Mouse (Mus musculus): ENCODE data around the gene Mmp15. TPM values are rescaled to one million over a fixed set of nuclear protein-coding genes. Genes with fewer than 3 reads are reported as not detected.

The Mmp15 gene
- 120 and 133 TPM in 2 replicates for polyA plus RNA-seq (2012; rRNA removed)

DNA sequence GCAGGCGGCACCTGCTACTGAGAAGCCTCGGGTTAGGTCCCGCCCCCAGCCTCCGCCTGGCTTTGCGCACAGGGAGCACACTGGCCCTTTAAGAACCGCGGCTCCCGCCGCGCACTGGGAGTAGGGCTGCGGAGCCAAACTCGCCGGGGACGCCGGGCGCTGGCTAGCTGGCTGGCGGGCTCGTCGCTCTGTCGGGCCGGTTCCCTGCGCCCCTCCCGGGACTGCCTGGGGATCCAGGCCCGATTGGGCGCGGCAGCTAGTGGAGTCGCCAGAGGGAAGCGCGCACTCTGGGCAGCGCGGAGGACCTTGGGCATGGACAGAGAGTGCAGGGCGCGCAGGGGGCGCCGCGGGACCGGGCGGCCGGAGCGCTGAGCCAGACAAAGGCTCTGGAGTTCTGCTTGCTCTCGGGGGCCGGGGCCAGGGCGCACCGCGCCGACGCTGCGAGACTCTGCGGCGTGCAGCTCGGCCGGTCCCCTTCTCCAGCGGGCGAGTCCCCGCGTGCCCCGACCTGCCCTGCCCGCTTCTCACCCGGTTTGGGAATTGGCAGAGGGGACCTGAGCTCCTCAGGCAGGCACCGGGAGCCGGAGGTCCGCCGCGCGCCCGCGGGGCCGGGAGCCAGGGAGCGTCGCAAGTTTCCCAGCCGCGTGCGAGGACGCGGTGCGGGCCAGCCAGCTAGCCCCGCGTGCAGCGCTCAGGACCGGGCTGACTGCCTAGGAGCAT, at the start of gene Mmp15:
Mmp15 (plus strand) TSS at position 118 of the 720 bp plus-strand sequence.
- under 1% methylated on average over 80 of the region's 80 CpGs for WGBS
- peaks cover 18% of the 10 kb centered on the region for H3K4me1 ChIP-seq (ENCODE audit: control insufficient read depth, insufficient read depth, low read length)
- peak; percentile 84 for DNase-seq
- peak within 1 kb of the TSS; percentile 60 for H3K4me3 ChIP-seq (replicated peaks; ENCODE audit: extremely low read depth, low read depth, low read length)
- TF ChIP-seq POLR2A (IDR thresholded peaks at IDR 0.05; ENCODE audit: borderline replicate concordance, extremely low read depth, low read depth, low read length): peak; percentile 64; the same call in 1 of the 2 replicates
- TF ChIP-seq CTCF (IDR thresholded peaks at IDR 0.05; ENCODE audit: insufficient read depth, low read length): no peak

GRCm38 (mm10) chr8:95302410-95302809, 49.7 kb upstream of the Mmp15 start:
- WGBS: 16% methylated on average over 5 of the region's 5 CpGs
- no peak for TF ChIP-seq POLR2A (IDR thresholded peaks at IDR 0.05; ENCODE audit: borderline replicate concordance, extremely low read depth, low read depth, low read length)
- TF ChIP-seq CTCF (IDR thresholded peaks at IDR 0.05; ENCODE audit: insufficient read depth, low read length): peak; percentile 51
- H3K4me3 ChIP-seq (replicated peaks; ENCODE audit: extremely low read depth, low read depth, low read length): no peak overlapping the region
- DNase-seq: no peak
- H3K4me1 ChIP-seq (ENCODE audit: control insufficient read depth, insufficient read depth, low read length): no peaks in the 10 kb centered on the region

DNA sequence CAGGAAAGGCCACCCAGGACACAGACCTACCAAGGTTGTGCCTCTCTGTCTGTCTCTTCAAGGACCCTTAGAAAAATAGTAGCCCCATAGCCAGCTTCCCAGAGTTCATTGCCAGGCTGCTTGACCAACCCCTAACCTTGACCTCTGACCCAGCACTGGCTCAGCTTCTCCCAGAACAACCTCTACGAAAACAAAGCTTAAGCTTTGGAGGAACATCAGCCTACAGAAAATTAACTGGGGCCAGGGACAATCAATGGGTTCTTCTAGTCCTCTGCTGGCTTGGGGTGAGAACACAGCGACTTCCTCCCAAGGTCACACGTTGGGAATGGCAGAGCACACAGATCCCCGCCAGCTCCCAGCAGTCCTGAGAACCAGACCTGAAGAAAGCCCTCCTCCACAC, 46.5 kb upstream of the Mmp15 start:
- TF ChIP-seq CTCF (IDR thresholded peaks at IDR 0.05; ENCODE audit: insufficient read depth, low read length) (no peak), POLR2A (IDR thresholded peaks at IDR 0.05; ENCODE audit: borderline replicate concordance, extremely low read depth, low read depth, low read length) (no peak)
- 68% methylated on average over 4 of the region's 4 CpGs for WGBS
- no peak for DNase-seq
- Histone ChIP-seq H3K4me1 (ENCODE audit: control insufficient read depth, insufficient read depth, low read length) (no peaks in the 10 kb centered on the region), H3K4me3 (replicated peaks; ENCODE audit: extremely low read depth, low read depth, low read length) (no peak overlapping the region)

GRCm38 (mm10) chr8:95306431-95306830, 45.6 kb upstream of the Mmp15 start, which contains the start of gene Cngb1:
Cngb1 (minus strand) TSS chr8:95306585.
- WGBS: 63% methylated on average over 6 of the region's 6 CpGs
- Histone ChIP-seq H3K4me3 (replicated peaks; ENCODE audit: extremely low read depth, low read depth, low read length) (no peak within 1 kb of the TSS), H3K4me1 (ENCODE audit: control insufficient read depth, insufficient read depth, low read length) (no peaks in the 10 kb centered on the region)
- TF ChIP-seq CTCF (IDR thresholded peaks at IDR 0.05; ENCODE audit: insufficient read depth, low read length): no peak
- TF ChIP-seq POLR2A (IDR thresholded peaks at IDR 0.05; ENCODE audit: borderline replicate concordance, extremely low read depth, low read depth, low read length): no peak
- no peak for DNase-seq

GRCm38 (mm10) chr8:95310342-95310970, 41.6 kb upstream of the Mmp15 start, which contains the start of gene Tepp:
Tepp (plus strand) TSS chr8:95310566.
- TF ChIP-seq POLR2A (IDR thresholded peaks at IDR 0.05; ENCODE audit: borderline replicate concordance, extremely low read depth, low read depth, low read length) (no peak), CTCF (IDR thresholded peaks at IDR 0.05; ENCODE audit: insufficient read depth, low read length) (no peak)
- DNase-seq: no peak
- no peaks in the 10 kb centered on the region for H3K4me1 ChIP-seq (ENCODE audit: control insufficient read depth, insufficient read depth, low read length)
- 63% methylated on average over 6 of the region's 6 CpGs for WGBS
- no peak within 1 kb of the TSS for H3K4me3 ChIP-seq (replicated peaks; ENCODE audit: extremely low read depth, low read depth, low read length)

DNA sequence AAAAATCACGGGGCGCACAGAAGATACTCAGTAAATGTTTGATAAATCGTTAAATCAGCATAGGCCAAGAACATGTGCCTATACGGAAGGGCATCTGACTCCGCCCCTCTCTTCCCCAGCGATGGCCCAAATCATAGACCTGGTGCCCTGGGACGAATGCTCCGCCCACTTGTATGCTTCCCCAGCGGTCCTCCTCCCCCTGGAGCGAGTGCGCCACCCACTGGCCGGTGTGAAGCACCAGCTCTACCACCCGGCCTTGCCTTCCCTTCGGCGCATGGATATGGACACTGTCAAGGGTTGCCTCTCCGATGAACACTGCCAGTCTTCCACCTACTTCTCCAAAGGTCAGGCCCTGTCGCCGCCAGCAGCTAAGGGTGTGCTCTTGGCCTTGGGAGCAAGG, 39.2 kb upstream of the Mmp15 start:
- DNase-seq: no peak
- no peak for TF ChIP-seq POLR2A (IDR thresholded peaks at IDR 0.05; ENCODE audit: borderline replicate concordance, extremely low read depth, low read depth, low read length)
- no peak for TF ChIP-seq CTCF (IDR thresholded peaks at IDR 0.05; ENCODE audit: insufficient read depth, low read length)
- no peak overlapping the region for H3K4me3 ChIP-seq (replicated peaks; ENCODE audit: extremely low read depth, low read depth, low read length)
- 69% methylated on average over 18 of the region's 18 CpGs for WGBS
- H3K4me1 ChIP-seq (ENCODE audit: control insufficient read depth, insufficient read depth, low read length): no peaks in the 10 kb centered on the region

DNA sequence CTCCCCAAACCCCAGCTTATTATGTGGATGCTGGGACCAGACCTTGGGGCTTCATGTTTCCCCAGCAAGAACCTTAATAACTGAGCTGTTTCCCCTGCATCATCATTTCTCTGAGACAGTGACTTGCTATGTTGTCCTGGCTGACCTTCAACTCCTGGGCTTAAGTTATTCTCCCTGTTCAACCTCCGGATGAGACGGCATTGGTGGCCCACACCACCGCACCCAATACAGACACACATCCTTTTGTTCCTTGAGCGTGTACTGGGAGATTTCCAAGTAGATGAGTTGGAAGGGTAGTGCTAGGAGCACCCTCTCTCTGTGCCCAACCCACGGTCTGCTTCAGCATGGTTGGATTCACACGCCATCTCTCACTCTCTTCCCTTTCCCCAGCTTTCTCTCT, 38.2 kb upstream of the Mmp15 start:
- H3K4me3 ChIP-seq (replicated peaks; ENCODE audit: extremely low read depth, low read depth, low read length): no peak overlapping the region
- whole genome bisulfite sequencing: 56% methylated on average over 6 of the region's 6 CpGs
- no peak for DNase-seq
- TF ChIP-seq POLR2A (IDR thresholded peaks at IDR 0.05; ENCODE audit: borderline replicate concordance, extremely low read depth, low read depth, low read length) (no peak), CTCF (IDR thresholded peaks at IDR 0.05; ENCODE audit: insufficient read depth, low read length) (no peak)
- H3K4me1 ChIP-seq (ENCODE audit: control insufficient read depth, insufficient read depth, low read length): no peaks in the 10 kb centered on the region

DNA sequence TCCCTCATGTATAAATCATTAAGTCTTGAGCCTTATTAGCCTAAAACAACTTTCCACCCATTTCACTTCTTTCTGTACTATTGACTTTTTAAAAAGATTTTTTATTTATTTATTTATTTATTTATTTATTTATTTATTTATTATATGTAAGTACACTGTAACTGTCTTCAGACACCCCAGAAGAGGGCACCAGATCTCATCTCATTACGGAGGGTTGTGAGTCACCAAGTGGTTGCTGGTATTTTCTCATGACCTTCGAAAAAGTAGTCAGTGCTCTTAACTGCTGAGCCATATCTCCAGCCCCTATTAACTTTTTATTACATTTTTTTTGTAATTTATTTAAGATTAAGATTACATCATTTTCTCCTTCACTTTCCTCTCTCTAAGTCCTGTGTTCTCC, 37.4 kb upstream of the Mmp15 start:
- WGBS: 34% methylated on average over 2 of the region's 2 CpGs
- Histone ChIP-seq H3K4me1 (ENCODE audit: control insufficient read depth, insufficient read depth, low read length) (no peaks in the 10 kb centered on the region), H3K4me3 (replicated peaks; ENCODE audit: extremely low read depth, low read depth, low read length) (no peak overlapping the region)
- no peak for DNase-seq
- TF ChIP-seq CTCF (IDR thresholded peaks at IDR 0.05; ENCODE audit: insufficient read depth, low read length) (no peak), POLR2A (IDR thresholded peaks at IDR 0.05; ENCODE audit: borderline replicate concordance, extremely low read depth, low read depth, low read length) (no peak)

DNA sequence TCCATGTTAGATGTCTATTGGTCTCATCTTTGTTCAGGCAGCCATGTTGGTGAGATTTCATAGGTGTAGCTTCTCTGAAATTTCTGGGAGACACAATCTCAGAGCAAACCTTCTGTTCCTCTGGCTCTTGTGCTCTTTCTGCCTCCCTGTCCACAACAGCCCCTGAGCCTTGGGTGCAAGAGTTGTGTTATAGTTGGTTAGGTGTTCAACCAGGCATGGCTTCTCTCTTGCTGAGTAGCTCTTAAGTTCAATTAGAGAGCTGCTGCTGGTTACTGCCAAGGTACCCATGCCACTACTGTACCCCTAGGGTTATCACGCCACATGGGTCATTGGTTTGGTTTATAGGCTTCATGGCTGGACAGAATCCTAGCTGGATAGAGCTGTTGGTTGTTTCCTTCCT, 36.7 kb upstream of the Mmp15 start:
- 100% methylated on average over 1 of the region's 1 CpGs for WGBS
- Histone ChIP-seq H3K4me3 (replicated peaks; ENCODE audit: extremely low read depth, low read depth, low read length) (no peak overlapping the region), H3K4me1 (ENCODE audit: control insufficient read depth, insufficient read depth, low read length) (no peaks in the 10 kb centered on the region)
- DNase-seq: no peak
- no peak for TF ChIP-seq POLR2A (IDR thresholded peaks at IDR 0.05; ENCODE audit: borderline replicate concordance, extremely low read depth, low read depth, low read length)
- no peak for TF ChIP-seq CTCF (IDR thresholded peaks at IDR 0.05; ENCODE audit: insufficient read depth, low read length)
